Mouse (Mus musculus): ENCODE results near the gene Mmaa. TPM values are rescaled to one million over a fixed set of nuclear protein-coding genes. Genes with fewer than 3 reads are reported as not detected.
A peak's percentile ranks its signal among the peaks of the same experiment; 100 is the strongest.

The Mmaa gene
- polyA plus RNA-seq, 1 experiment from 2014 or later, result 13.2 TPM

- Histone ChIP-seq H3K9me3 (ENCODE audit: control insufficient read depth, low read length) (peaks cover 14% of the 10 kb centered on the region; the same call in 1 of the 2 replicates), H3K4me1 (ENCODE audit: control insufficient read depth, insufficient read depth, low read length) (peaks cover 13% of the 10 kb centered on the region), H3K27me3 (replicated peaks; ENCODE audit: control insufficient read depth, insufficient read depth, low read length) (no peaks in the 10 kb centered on the region), H3K9ac (ENCODE audit: low read depth, low read length) (no peak overlapping the region), H3K36me3 (ENCODE audit: control insufficient read depth, insufficient read depth, low read length) (no peaks in the 10 kb centered on the region), H3K4me2 (ENCODE audit: low read depth, low read length) (no peak overlapping the region), H3K4me3 (ENCODE audit: low read depth, low read length) (no peak overlapping the region), H3K27ac (replicated peaks; ENCODE audit: low read depth, low read length) (no peak overlapping the region)
- DNase-seq (ENCODE audit: low spot score) (no peak), ATAC-seq (ENCODE audit: low read depth) (no peak)
- WGBS, result 79% methylated on average over 7 of the region's 7 CpGs
Measured at GRCm38 (mm10) chr8:79225586-79225985, 69.2 kb downstream of the Mmaa start.

- 81% methylated on average over 9 of the region's 9 CpGs for WGBS
- no peak for ATAC-seq (ENCODE audit: low read depth)
- H3K4me3 ChIP-seq (ENCODE audit: low read depth, low read length), result no peak overlapping the region
Measured at GRCm38 (mm10) chr8:79224363-79224762, 70.4 kb downstream of the Mmaa start.

GRCm38 (mm10) chr8:79222752-79223141 is 72.0 kb downstream of the Mmaa start:
- no peak overlapping the region for H3K4me3 ChIP-seq (ENCODE audit: low read depth, low read length)
- no peak overlapping the region for H3K4me2 ChIP-seq (ENCODE audit: low read depth, low read length)
- peaks cover 13% of the 10 kb centered on the region for H3K4me1 ChIP-seq (ENCODE audit: control insufficient read depth, insufficient read depth, low read length)
- H3K36me3 ChIP-seq (ENCODE audit: control insufficient read depth, insufficient read depth, low read length), result no peaks in the 10 kb centered on the region
- peak overlapping the region; percentile 28; the same call in 1 of the 2 replicates for H3K27ac ChIP-seq (replicated peaks; ENCODE audit: low read depth, low read length)
- H3K27me3 ChIP-seq (replicated peaks; ENCODE audit: control insufficient read depth, insufficient read depth, low read length), result no peaks in the 10 kb centered on the region
- 69% methylated on average over 5 of the region's 5 CpGs for WGBS
- H3K9ac ChIP-seq (ENCODE audit: low read depth, low read length), result no peak overlapping the region
- 0 out of 2 replicates have a peak, but pooled peaks cover 8% of the 10 kb centered on the region for H3K9me3 ChIP-seq (ENCODE audit: control insufficient read depth, low read length)
- DNase-seq (ENCODE audit: low spot score) (no peak), ATAC-seq (ENCODE audit: low read depth) (no peak)

More at GRCm38 (mm10) chr8:79224363-79224762, 70.4 kb downstream of the Mmaa start:
- Histone ChIP-seq H3K9me3 (ENCODE audit: control insufficient read depth, low read length) (peaks cover 14% of the 10 kb centered on the region; the same call in 1 of the 2 replicates), H3K4me2 (ENCODE audit: low read depth, low read length) (no peak overlapping the region), H3K27ac (replicated peaks; ENCODE audit: low read depth, low read length) (no peak overlapping the region), H3K36me3 (ENCODE audit: control insufficient read depth, insufficient read depth, low read length) (no peaks in the 10 kb centered on the region), H3K4me1 (ENCODE audit: control insufficient read depth, insufficient read depth, low read length) (peaks cover 13% of the 10 kb centered on the region), H3K27me3 (replicated peaks; ENCODE audit: control insufficient read depth, insufficient read depth, low read length) (no peaks in the 10 kb centered on the region), H3K9ac (ENCODE audit: low read depth, low read length) (no peak overlapping the region)
- no peak for DNase-seq (ENCODE audit: low spot score)

GRCm38 (mm10) chr8:79222106-79222751 is 72.5 kb downstream of the Mmaa start:
- DNase-seq (ENCODE audit: low spot score) (peak; percentile 64), ATAC-seq (ENCODE audit: low read depth) (peak; percentile 71)
- H3K4me1 ChIP-seq (ENCODE audit: control insufficient read depth, insufficient read depth, low read length), result peaks cover 13% of the 10 kb centered on the region
- WGBS, result 30% methylated on average over 5 of the region's 5 CpGs
- H3K27me3 ChIP-seq (replicated peaks; ENCODE audit: control insufficient read depth, insufficient read depth, low read length), result no peaks in the 10 kb centered on the region
- peak overlapping the region; percentile 56; the same call in 1 of the 2 replicates for H3K27ac ChIP-seq (replicated peaks; ENCODE audit: low read depth, low read length)
- H3K4me2 ChIP-seq (ENCODE audit: low read depth, low read length), result no peak overlapping the region
- H3K9ac ChIP-seq (ENCODE audit: low read depth, low read length), result no peak overlapping the region
- H3K9me3 ChIP-seq (ENCODE audit: control insufficient read depth, low read length), result 0 out of 2 replicates have a peak, but pooled peaks cover 8% of the 10 kb centered on the region
- no peaks in the 10 kb centered on the region for H3K36me3 ChIP-seq (ENCODE audit: control insufficient read depth, insufficient read depth, low read length)
- no peak overlapping the region for H3K4me3 ChIP-seq (ENCODE audit: low read depth, low read length)

Other genes starting within 250 kb of the Mmaa start
- not detected in 2 replicates for gene 1700011L22Rik, start 46.4 kb downstream of the Mmaa start, polyA plus RNA-seq (2014; fragmentation: Nextera tagmentation; extraction: Ambion mirVana)
- gene Smad1, start 104.6 kb upstream of the Mmaa start, polyA plus RNA-seq (2014; fragmentation: Nextera tagmentation; extraction: Ambion mirVana), result 59.4 and 64.7 TPM in 2 replicates

Measured in embryonic facial prominence, embryonic 14.5 days (tissue).